Mouse (Mus musculus): ENCODE results near the gene Grid2. TPM values are rescaled to one million over a fixed set of nuclear protein-coding genes. Genes with fewer than 3 reads are reported as not detected.

Gene Grid2
- polyA plus RNA-seq, 1 experiment: 0.04 TPM

DNA sequence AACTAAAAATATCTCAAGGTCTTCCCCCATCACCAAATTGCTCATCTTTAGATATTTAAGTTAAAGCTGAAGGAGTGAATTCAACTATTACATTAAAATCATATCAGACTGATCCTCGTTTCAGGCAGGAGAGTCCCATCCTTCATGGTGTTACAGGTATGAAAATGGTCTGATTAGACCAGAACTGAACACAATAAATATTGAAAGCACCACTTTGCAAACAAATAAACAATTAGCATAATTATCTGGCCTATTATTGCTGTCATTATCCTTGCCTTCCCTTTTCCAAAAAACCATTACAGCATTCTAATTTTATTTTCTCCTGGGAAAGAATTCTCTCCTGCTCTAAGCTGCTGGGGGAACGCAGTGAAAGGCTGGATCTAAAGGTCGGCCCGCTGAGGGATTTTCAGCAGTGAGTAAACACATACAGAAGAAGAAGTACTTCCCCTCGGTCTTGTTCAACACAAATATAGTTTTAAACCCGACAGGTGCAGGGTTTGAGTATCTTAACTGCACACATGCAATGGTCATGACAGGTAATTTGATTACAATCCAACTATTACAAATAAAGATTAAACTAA lies 622.2 kb downstream of the Grid2 start:
- H3K4me3 ChIP-seq (ENCODE audit: control insufficient read depth, insufficient read depth, low read length): no peak overlapping the region
- TF ChIP-seq CTCF (IDR thresholded peaks at IDR 0.05; ENCODE audit: borderline replicate concordance, control insufficient read depth, extremely low read depth, insufficient read depth, low read length, poor library complexity): no peak
- TF ChIP-seq POLR2A (IDR thresholded peaks at IDR 0.05; ENCODE audit: control insufficient read depth, extremely low read depth, insufficient read depth, low read length, poor library complexity): no peak
- DNase-seq: no peak
- H3K27ac ChIP-seq (ENCODE audit: control insufficient read depth, insufficient read depth, low read length): no peak overlapping the region
- no peaks in the 10 kb centered on the region for H3K27me3 ChIP-seq (ENCODE audit: control insufficient read depth, insufficient read depth, low read length)
- H3K4me1 ChIP-seq (replicated peaks; ENCODE audit: control insufficient read depth, insufficient read depth, low read length): no peaks in the 10 kb centered on the region
- no peaks in the 10 kb centered on the region for H3K36me3 ChIP-seq (ENCODE audit: control insufficient read depth, insufficient read depth, low read length)
- 82% methylated on average over 6 of the region's 6 CpGs for WGBS

GRCm38 (mm10) chr6:63894714-63895113 lies 639.0 kb downstream of the Grid2 start:
- DNase-seq: no peak
- WGBS: 65% methylated on average over 3 of the region's 3 CpGs
- Histone ChIP-seq H3K4me1 (replicated peaks; ENCODE audit: control insufficient read depth, insufficient read depth, low read length) (no peaks in the 10 kb centered on the region), H3K27ac (ENCODE audit: control insufficient read depth, insufficient read depth, low read length) (no peak overlapping the region), H3K36me3 (ENCODE audit: control insufficient read depth, insufficient read depth, low read length) (no peaks in the 10 kb centered on the region), H3K4me3 (ENCODE audit: control insufficient read depth, insufficient read depth, low read length) (no peak overlapping the region), H3K27me3 (ENCODE audit: control insufficient read depth, insufficient read depth, low read length) (no peaks in the 10 kb centered on the region)
- no peak for TF ChIP-seq CTCF (IDR thresholded peaks at IDR 0.05; ENCODE audit: borderline replicate concordance, control insufficient read depth, extremely low read depth, insufficient read depth, low read length, poor library complexity)
- TF ChIP-seq POLR2A (IDR thresholded peaks at IDR 0.05; ENCODE audit: control insufficient read depth, extremely low read depth, insufficient read depth, low read length, poor library complexity): no peak

DNA sequence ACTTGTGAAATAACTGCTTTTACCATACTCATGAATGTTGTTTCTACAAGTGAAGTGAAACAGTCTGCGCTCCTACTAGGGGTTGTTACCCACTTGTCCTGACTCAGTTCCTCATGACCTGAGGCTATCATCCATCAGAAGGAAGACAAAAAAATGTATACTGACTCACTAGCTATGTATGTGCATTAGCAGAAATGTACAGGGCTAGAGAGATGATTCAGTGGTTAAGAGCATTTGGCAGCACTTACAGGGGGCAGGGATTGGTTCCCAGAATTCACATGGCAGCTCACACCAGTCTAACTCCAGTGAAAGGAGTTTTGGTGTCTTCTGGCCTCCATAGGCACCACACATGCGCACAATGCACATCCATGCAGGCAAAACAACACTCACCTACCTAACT lies 642.5 kb downstream of the Grid2 start:
- TF ChIP-seq CTCF (IDR thresholded peaks at IDR 0.05; ENCODE audit: borderline replicate concordance, control insufficient read depth, extremely low read depth, insufficient read depth, low read length, poor library complexity) (no peak), POLR2A (IDR thresholded peaks at IDR 0.05; ENCODE audit: control insufficient read depth, extremely low read depth, insufficient read depth, low read length, poor library complexity) (no peak)
- H3K36me3 ChIP-seq (ENCODE audit: control insufficient read depth, insufficient read depth, low read length): no peaks in the 10 kb centered on the region
- no peaks in the 10 kb centered on the region for H3K27me3 ChIP-seq (ENCODE audit: control insufficient read depth, insufficient read depth, low read length)
- DNase-seq: no peak
- WGBS: 91% methylated on average over 2 of the region's 2 CpGs
- H3K4me1 ChIP-seq (replicated peaks; ENCODE audit: control insufficient read depth, insufficient read depth, low read length): no peaks in the 10 kb centered on the region
- no peak overlapping the region for H3K4me3 ChIP-seq (ENCODE audit: control insufficient read depth, insufficient read depth, low read length)
- H3K27ac ChIP-seq (ENCODE audit: control insufficient read depth, insufficient read depth, low read length): no peak overlapping the region

DNA sequence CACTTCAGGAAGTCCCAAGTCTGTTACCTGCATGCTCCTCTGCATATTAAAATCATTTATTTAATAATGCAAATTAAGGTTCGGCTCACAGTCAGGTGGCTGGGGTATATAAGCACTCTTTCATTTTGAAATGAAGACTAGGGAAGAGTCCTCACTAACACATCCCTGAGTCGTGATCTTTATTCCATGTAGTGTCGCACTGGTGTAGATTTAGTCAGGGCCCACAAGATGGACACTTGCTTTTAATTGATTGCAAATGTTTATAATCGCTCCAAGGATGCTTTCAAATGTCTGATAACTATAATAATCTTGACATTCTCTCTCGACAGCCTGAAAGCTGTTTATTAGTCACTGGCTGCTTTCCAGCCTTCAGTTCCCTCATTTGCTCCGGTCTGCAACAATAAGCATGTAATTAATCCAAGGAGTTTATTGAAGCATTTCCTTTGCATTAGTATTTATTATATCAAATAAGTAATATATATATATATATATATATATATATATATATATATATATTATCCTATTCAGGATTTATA lies 661.4 kb downstream of the Grid2 start:
- Histone ChIP-seq H3K4me3 (ENCODE audit: control insufficient read depth, insufficient read depth, low read length) (no peak overlapping the region), H3K27me3 (ENCODE audit: control insufficient read depth, insufficient read depth, low read length) (no peaks in the 10 kb centered on the region), H3K27ac (ENCODE audit: control insufficient read depth, insufficient read depth, low read length) (no peak overlapping the region), H3K36me3 (ENCODE audit: control insufficient read depth, insufficient read depth, low read length) (no peaks in the 10 kb centered on the region), H3K4me1 (replicated peaks; ENCODE audit: control insufficient read depth, insufficient read depth, low read length) (no peaks in the 10 kb centered on the region)
- 92% methylated on average over 6 of the region's 6 CpGs for WGBS
- no peak for DNase-seq
- TF ChIP-seq CTCF (IDR thresholded peaks at IDR 0.05; ENCODE audit: borderline replicate concordance, control insufficient read depth, extremely low read depth, insufficient read depth, low read length, poor library complexity) (no peak), POLR2A (IDR thresholded peaks at IDR 0.05; ENCODE audit: control insufficient read depth, extremely low read depth, insufficient read depth, low read length, poor library complexity) (no peak)

DNA sequence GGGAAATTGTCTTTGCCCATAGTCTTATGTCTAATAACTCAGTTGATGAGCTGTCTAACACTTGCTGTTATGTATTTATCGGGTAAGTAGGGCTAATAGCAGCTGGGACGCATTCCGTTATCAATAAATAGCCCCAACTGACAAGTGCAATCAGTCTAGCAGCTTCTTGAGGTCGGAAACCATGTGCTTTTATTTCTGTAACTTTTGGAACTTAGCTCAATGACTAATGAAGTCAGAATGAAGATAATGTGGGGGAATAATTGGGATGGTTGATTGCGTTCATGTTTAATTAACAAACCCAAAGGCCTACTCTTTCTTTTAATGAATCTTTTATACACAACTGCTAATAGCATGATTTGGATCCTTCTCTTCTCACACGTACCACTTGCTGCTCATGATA lies 666.3 kb downstream of the Grid2 start:
- WGBS: 91% methylated on average over 6 of the region's 6 CpGs

GRCm38 (mm10) chr6:63931201-63931600 lies 675.5 kb downstream of the Grid2 start:
- Histone ChIP-seq H3K27ac (ENCODE audit: control insufficient read depth, insufficient read depth, low read length) (no peak overlapping the region), H3K36me3 (ENCODE audit: control insufficient read depth, insufficient read depth, low read length) (no peaks in the 10 kb centered on the region), H3K4me3 (ENCODE audit: control insufficient read depth, insufficient read depth, low read length) (no peak overlapping the region), H3K27me3 (ENCODE audit: control insufficient read depth, insufficient read depth, low read length) (no peaks in the 10 kb centered on the region), H3K4me1 (replicated peaks; ENCODE audit: control insufficient read depth, insufficient read depth, low read length) (no peaks in the 10 kb centered on the region)
- TF ChIP-seq CTCF (IDR thresholded peaks at IDR 0.05; ENCODE audit: borderline replicate concordance, control insufficient read depth, extremely low read depth, insufficient read depth, low read length, poor library complexity) (no peak), POLR2A (IDR thresholded peaks at IDR 0.05; ENCODE audit: control insufficient read depth, extremely low read depth, insufficient read depth, low read length, poor library complexity) (no peak)
- no peak for DNase-seq

More for the DNA sequence above, 666.3 kb downstream of the Grid2 start:
- Histone ChIP-seq H3K27me3 (ENCODE audit: control insufficient read depth, insufficient read depth, low read length) (no peaks in the 10 kb centered on the region), H3K4me3 (ENCODE audit: control insufficient read depth, insufficient read depth, low read length) (no peak overlapping the region), H3K4me1 (replicated peaks; ENCODE audit: control insufficient read depth, insufficient read depth, low read length) (no peaks in the 10 kb centered on the region), H3K27ac (ENCODE audit: control insufficient read depth, insufficient read depth, low read length) (no peak overlapping the region), H3K36me3 (ENCODE audit: control insufficient read depth, insufficient read depth, low read length) (no peaks in the 10 kb centered on the region)
- no peak for DNase-seq
- TF ChIP-seq CTCF (IDR thresholded peaks at IDR 0.05; ENCODE audit: borderline replicate concordance, control insufficient read depth, extremely low read depth, insufficient read depth, low read length, poor library complexity) (no peak), POLR2A (IDR thresholded peaks at IDR 0.05; ENCODE audit: control insufficient read depth, extremely low read depth, insufficient read depth, low read length, poor library complexity) (no peak)

DNA sequence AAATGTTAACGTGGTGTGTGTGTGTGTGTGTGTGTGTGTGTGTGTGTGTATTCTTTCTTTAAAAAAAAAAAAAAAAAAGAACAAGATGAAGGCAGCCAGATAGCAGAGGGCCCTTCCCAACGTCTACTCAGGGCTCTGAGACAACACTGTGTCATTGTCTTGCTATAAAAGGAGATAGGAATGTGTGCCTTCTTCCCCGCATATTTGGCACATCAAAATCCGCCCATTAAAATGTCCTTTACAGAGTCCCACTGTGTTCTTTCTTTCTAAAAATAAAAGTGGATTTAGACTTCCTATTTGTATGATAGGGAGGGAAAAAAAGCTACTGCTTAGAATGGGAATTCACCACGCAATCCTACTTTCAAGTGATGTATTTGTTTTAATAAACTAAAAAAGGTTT lies 691.0 kb downstream of the Grid2 start:
- TF ChIP-seq POLR2A (IDR thresholded peaks at IDR 0.05; ENCODE audit: control insufficient read depth, extremely low read depth, insufficient read depth, low read length, poor library complexity): no peak
- TF ChIP-seq CTCF (IDR thresholded peaks at IDR 0.05; ENCODE audit: borderline replicate concordance, control insufficient read depth, extremely low read depth, insufficient read depth, low read length, poor library complexity): no peak
- H3K4me1 ChIP-seq (replicated peaks; ENCODE audit: control insufficient read depth, insufficient read depth, low read length): no peaks in the 10 kb centered on the region
- H3K36me3 ChIP-seq (ENCODE audit: control insufficient read depth, insufficient read depth, low read length): no peaks in the 10 kb centered on the region

More for the DNA sequence above, 691.0 kb downstream of the Grid2 start:
- DNase-seq: no peak
- Histone ChIP-seq H3K4me3 (ENCODE audit: control insufficient read depth, insufficient read depth, low read length) (no peak overlapping the region), H3K27ac (ENCODE audit: control insufficient read depth, insufficient read depth, low read length) (no peak overlapping the region), H3K27me3 (ENCODE audit: control insufficient read depth, insufficient read depth, low read length) (no peaks in the 10 kb centered on the region)
- WGBS: 75% methylated on average over 5 of the region's 5 CpGs
